Mouse (Mus musculus) neural tube, embryonic 14.5 days (tissue): ENCODE measurements around the gene Rhox10. TPM values are rescaled to one million over a fixed set of nuclear protein-coding genes. Genes with fewer than 3 reads are reported as not detected.
"Not testable (repeated sequence)": the region's sequence is repeated elsewhere in the genome, so short reads cannot be mapped to it uniquely, and the experiment has no call there.

ENCODE experiments used
- ATAC-seq: fragments of 200-750 bp; cut with Nextera tagmentation; 2 replicates; pipeline ENCODE4 v1.8.0; 2017; ENCODE audit warnings: low read depth, mild to moderate bottlenecking, moderate TSS enrichment, moderate library complexity
- H3K27ac ChIP-seq: fragments of 300-500 bp; sonication (generic); 2 replicates; pipeline ENCODE4 v1.5.1; 2014; ENCODE audit warnings: low read depth, mild to moderate bottlenecking, control low read depth, low read length, moderate library complexity, mixed read lengths
- H3K27me3 ChIP-seq: fragments of 300-500 bp; sonication (generic); 2 replicates; pipeline ENCODE4 v1.6.1; 2014; ENCODE audit warnings: low read length; ENCODE audit not compliant: control insufficient read depth, insufficient read depth
- H3K36me3 ChIP-seq: fragments of 300-500 bp; sonication (generic); 2 replicates; pipeline ENCODE4 v1.6.1; 2014; ENCODE audit warnings: low read length, mixed read lengths; ENCODE audit not compliant: control insufficient read depth, insufficient read depth
- H3K4me1 ChIP-seq: fragments of 300-500 bp; sonication (generic); 2 replicates; pipeline ENCODE4 v1.6.1; 2014; ENCODE audit warnings: low read length; ENCODE audit not compliant: control insufficient read depth, insufficient read depth
- H3K4me2 ChIP-seq: fragments of 300-500 bp; sonication (generic); 2 replicates; pipeline ENCODE4 v1.6.1; 2014; ENCODE audit warnings: mild to moderate bottlenecking, low read depth, low read length, control low read depth
- H3K4me3 ChIP-seq: fragments of 300-500 bp; sonication (generic); 2 replicates; pipeline ENCODE4 v1.5.1; 2014; ENCODE audit warnings: low read depth, low read length, control low read depth, mixed read lengths
- H3K9ac ChIP-seq: fragments of 300-500 bp; sonication (generic); replicated peaks from 2 replicates; pipeline ENCODE4 v1.6.1; 2014; ENCODE audit warnings: low read depth, mild to moderate bottlenecking, control low read depth, low read length, mixed read lengths
- H3K9me3 ChIP-seq: fragments of 300-500 bp; sonication (generic); 2 replicates; pipeline ENCODE4 v1.6.1; 2016; ENCODE audit warnings: low read length; ENCODE audit not compliant: control insufficient read depth
- WGBS: fragments of 180-500 bp; shearing (Covaris S2); extraction: QIAGEN DNeasy Blood & Tissue Kit; methylation state at CpG from one replicate; pipeline ENCODE4 v1.1.7; 2014; 5-methylcytosine and 5-hydroxymethylcytosine counted together
- polyA plus RNA-seq: library from polyadenylated mRNA; unstranded; fragments of >200 nt; fragmentation: Nextera tagmentation; extraction: Ambion mirVana; gene quantifications from 2 replicates; pipeline ENCODE4 v1.2.1, GENCODE M21; 2014

Gene Rhox10
- not detected in 2 replicates for polyA plus RNA-seq

DNA sequence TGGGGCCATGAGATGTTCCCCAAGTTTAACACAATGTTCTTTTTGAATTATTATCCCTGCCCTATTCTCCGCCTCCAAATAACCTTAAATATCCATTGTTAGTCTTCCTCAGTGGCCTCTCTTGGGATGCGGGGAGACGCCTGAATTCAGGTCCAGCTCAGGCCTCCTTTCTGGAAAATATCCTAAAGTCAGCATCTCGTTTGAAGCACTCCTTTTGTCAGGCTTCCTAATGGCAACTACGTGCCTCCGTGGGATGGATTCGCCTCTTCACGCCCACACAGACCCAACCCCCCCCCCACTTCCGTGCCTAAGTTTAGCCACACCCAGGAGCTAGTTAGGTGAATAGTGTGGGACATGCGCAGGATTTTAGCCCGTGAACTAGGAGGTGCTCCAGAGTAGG is at the start of gene Rhox10:
Gene Rhox10 (plus strand): TSS at position 301 of the 400 bp plus-strand sequence.
- Histone ChIP-seq H3K9me3 (no peaks in the 10 kb centered on the region), H3K4me2 (no peak within 1 kb of the TSS), H3K27ac (no peak within 1 kb of the TSS), H3K4me3 (no peak within 1 kb of the TSS), H3K4me1 (no peaks in the 10 kb centered on the region), H3K27me3 (no peaks in the 10 kb centered on the region), H3K36me3 (no peaks in the 10 kb centered on the region), H3K9ac (no peak within 1 kb of the TSS)
- no peak for ATAC-seq
- WGBS, result 87% methylated on average over 11 of the region's 11 CpGs

DNA sequence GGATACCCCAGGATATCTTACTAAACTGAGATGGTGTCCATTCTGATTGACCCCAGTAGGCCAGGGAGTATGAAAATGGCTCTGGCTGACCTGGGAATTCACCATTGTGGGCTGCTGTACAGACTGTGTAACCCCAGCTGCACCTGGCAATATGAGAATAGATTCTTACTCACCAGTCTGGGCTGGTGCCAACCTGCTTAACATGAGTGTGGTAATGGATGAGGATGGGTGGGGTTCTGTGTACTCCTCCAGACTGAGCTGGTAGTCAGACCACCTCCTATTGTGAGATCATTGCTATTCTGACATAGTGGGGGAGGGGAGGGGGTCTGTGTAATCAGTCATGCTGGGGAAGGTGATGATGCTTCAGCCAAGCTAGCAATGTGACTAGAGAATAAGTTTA is 47.7 kb upstream of the Rhox10 start, which contains the start of gene Btg1-ps1:
Gene Btg1-ps1 (minus strand): TSS at position 219 of the 400 bp plus-strand sequence.
- H3K9ac ChIP-seq, H3K4me2 ChIP-seq, H3K27ac ChIP-seq, H3K27me3 ChIP-seq, H3K36me3 ChIP-seq, ATAC-seq, H3K9me3 ChIP-seq, H3K4me3 ChIP-seq, H3K4me1 ChIP-seq: not testable (repeated sequence)

DNA sequence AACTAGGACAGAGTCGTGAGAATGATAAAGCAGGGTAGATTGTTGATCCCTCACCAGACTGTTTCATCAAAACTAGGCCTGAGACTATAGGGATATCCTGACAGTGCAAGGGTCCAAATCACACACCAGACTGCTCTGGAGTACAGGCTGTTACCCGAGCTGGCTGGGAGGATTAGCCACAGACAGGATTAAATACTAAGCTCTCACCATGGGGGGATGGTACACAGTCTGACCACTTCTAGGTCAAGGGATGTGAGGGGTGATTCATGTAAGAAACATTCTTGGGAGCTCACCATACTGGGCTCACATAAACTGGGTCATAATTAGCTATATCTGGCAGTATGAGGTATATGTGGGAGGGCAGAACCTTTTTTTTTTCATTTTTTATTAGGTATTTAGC is 32.4 kb upstream of the Rhox10 start:
- ATAC-seq, result no peak
- H3K27me3 ChIP-seq, result no peaks in the 10 kb centered on the region
- no peaks in the 10 kb centered on the region for H3K4me1 ChIP-seq
- WGBS, result 85% methylated on average over 2 of the region's 2 CpGs
- no peaks in the 10 kb centered on the region for H3K36me3 ChIP-seq
- H3K4me3 ChIP-seq, result no peak overlapping the region
- H3K4me2 ChIP-seq, result no peak overlapping the region
- no peaks in the 10 kb centered on the region for H3K9me3 ChIP-seq
- no peak overlapping the region for H3K27ac ChIP-seq
- H3K9ac ChIP-seq, result no peak overlapping the region

DNA sequence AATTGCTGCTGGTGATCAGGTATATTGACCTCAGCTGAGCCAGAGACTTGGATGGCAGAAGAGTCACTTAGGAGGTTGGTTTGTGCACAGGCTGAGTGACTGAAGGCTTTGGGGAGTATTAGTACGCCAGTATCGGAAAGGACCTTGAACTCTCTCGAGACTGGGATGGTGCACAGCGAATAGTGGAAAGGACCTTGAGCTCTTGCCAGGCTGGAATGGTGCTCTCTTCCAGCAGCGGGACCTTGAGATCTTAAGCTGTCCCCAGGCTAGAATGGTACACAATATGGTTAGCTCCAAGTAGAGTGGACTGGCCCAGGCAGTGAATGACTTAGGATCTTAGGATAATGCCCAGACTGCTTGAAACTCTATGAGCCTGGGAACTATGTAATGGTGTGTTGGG is 26.6 kb upstream of the Rhox10 start:
- Histone ChIP-seq H3K9ac (no peak overlapping the region), H3K9me3 (no peaks in the 10 kb centered on the region), H3K4me3 (no peak overlapping the region), H3K4me2 (no peak overlapping the region), H3K36me3 (no peaks in the 10 kb centered on the region), H3K4me1 (no peaks in the 10 kb centered on the region), H3K27me3 (no peaks in the 10 kb centered on the region), H3K27ac (no peak overlapping the region)
- 98% methylated on average over 5 of the region's 5 CpGs for WGBS
- ATAC-seq, result no peak

DNA sequence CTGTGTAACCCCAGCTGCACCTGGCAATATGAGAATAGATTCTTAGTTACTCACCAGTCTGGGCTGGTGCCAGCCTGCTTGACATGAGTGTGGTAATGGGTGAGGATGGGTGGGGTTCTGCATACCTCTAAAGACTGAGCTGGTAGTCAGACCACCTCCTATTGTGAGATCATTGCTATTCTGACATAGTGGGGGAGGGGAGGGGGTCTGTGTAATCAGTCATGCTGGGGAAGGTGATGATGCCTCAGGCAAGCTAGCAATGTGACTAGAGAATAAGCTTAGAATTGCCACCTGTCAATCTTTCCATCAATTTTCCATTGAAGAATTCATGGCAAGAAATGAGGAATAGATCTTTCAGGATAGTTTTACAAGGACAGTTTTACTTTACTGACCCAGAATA is 23.3 kb upstream of the Rhox10 start, which contains the start of gene Btg1-ps2:
Gene Btg1-ps2 (minus strand): TSS at position 101 of the 400 bp plus-strand sequence.
- not testable (repeated sequence) for H3K9ac ChIP-seq, H3K27ac ChIP-seq, H3K4me2 ChIP-seq, ATAC-seq, H3K4me3 ChIP-seq, H3K36me3 ChIP-seq, H3K4me1 ChIP-seq, H3K27me3 ChIP-seq, H3K9me3 ChIP-seq

DNA sequence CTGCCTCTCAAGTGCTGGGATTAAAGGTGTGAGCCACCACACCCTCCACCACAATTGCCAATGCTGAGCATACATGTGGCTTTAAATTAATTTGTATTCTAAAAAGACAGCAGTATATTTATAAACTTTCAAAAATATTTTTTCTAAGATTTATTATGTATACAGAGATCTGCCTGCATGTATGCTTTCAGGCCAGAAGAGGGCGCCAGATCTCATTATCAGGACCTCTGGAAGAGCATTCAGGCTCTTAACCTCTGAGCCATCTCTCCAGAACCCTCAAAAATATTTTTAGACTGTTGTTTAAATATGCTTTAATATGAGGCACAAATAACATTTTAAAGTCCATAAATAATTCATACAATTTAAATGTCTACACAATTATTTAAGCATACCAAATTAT is 4.7 kb upstream of the Rhox10 start:
- H3K36me3 ChIP-seq, result no peaks in the 10 kb centered on the region
- no peaks in the 10 kb centered on the region for H3K27me3 ChIP-seq
- no peak overlapping the region for H3K27ac ChIP-seq
- H3K4me2 ChIP-seq, result no peak overlapping the region
- no peaks in the 10 kb centered on the region for H3K4me1 ChIP-seq
- ATAC-seq, result no peak
- H3K9me3 ChIP-seq, result no peaks in the 10 kb centered on the region
- H3K4me3 ChIP-seq, result no peak overlapping the region
- no peak overlapping the region for H3K9ac ChIP-seq
- WGBS, result 0% methylated on average over 1 of the region's 1 CpGs

DNA sequence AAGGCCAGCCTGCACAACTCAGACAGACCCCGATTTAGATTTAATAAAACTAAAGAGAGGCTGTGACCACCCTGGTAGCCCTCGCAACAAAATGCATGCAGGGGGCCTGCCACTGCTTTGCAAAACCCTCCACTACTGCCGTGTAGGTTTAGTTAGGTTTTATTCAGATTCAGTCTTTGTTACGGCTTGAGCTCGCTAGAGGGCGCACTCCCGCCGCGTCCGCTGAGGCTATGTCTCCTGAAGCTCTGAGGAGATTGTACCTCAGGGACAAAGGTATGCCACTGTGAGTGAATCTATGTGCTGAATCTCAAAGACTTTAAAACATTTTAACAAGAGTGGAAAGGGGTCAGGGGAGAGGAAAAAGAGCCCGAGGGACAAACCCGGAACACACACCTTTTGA is 18.0 kb downstream of the Rhox10 start:
- 14% methylated on average over 12 of the region's 12 CpGs for WGBS
- H3K27me3 ChIP-seq, result no peaks in the 10 kb centered on the region
- no peak overlapping the region for H3K9ac ChIP-seq
- no peaks in the 10 kb centered on the region for H3K4me1 ChIP-seq
- no peaks in the 10 kb centered on the region for H3K36me3 ChIP-seq
- no peak overlapping the region for H3K4me2 ChIP-seq
- no peak overlapping the region for H3K27ac ChIP-seq
- 0 out of 2 replicates have a peak, but pooled peaks have one; percentile 38 for ATAC-seq
- no peak overlapping the region for H3K4me3 ChIP-seq
- H3K9me3 ChIP-seq, result no peaks in the 10 kb centered on the region

DNA sequence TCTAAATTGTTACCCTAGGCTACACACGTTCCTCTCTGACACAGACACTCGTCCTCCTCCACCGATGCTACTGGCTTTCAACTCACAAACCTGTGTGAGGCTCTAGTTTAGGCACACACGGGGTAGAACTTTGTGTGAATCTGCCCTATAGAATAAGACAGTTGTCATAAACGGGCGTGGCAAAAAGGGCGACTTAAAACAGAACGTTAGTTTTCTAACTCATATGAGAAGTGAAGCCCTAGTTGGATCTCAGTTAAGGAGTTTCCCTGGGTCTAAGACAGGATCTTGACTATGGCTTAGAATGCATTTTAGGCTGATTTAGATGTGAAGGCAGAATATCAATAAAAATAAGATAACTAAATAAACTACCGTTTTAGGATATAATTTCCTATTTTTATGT is 18.8 kb downstream of the Rhox10 start, which contains the start of gene Rhox11:
Gene Rhox11 (minus strand): TSS at position 101 of the 400 bp plus-strand sequence.
- Histone ChIP-seq H3K27me3 (no peaks in the 10 kb centered on the region), H3K4me1 (no peaks in the 10 kb centered on the region), H3K27ac (no peak within 1 kb of the TSS), H3K36me3 (no peaks in the 10 kb centered on the region), H3K9ac (no peak within 1 kb of the TSS), H3K9me3 (no peaks in the 10 kb centered on the region), H3K4me3 (no peak within 1 kb of the TSS), H3K4me2 (no peak within 1 kb of the TSS)
- 88% methylated on average over 9 of the region's 9 CpGs for WGBS
- no peak for ATAC-seq

DNA sequence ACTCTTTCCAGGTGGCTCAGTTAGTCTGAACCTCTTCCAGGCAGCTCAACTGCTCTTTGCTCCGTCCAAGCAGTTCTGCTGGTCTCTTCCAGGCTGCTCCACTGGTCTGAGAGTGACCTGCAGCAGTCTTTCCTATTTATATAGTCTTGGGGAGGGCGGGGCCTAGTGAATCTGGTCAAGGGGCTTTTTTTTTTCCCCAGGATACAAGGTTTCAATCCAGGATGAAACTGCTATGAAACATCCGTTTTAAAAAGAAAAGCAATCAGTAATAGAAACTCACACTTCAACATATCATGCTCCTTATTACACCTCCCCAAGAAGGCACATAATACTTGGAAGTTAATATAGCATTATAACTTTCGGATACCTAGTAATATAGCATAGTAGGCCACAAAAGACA is 44.5 kb downstream of the Rhox10 start, which contains the start of gene Rhox12:
Gene Rhox12 (minus strand): TSS at position 101 of the 400 bp plus-strand sequence.
- H3K36me3 ChIP-seq, result no peaks in the 10 kb centered on the region
- no peak within 1 kb of the TSS for H3K9ac ChIP-seq
- H3K9me3 ChIP-seq, result no peaks in the 10 kb centered on the region
- H3K4me1 ChIP-seq, result no peaks in the 10 kb centered on the region
- 83% methylated on average over 4 of the region's 4 CpGs for WGBS
- no peak within 1 kb of the TSS for H3K4me3 ChIP-seq
- no peaks in the 10 kb centered on the region for H3K27me3 ChIP-seq
- H3K4me2 ChIP-seq, result no peak within 1 kb of the TSS
- no peak within 1 kb of the TSS for H3K27ac ChIP-seq
- no peak for ATAC-seq
